Mouse (Mus musculus) monocyte, adult 5-6 weeks (primary cell): Measurements from ENCODE around the gene Gm3182. TPM values are rescaled to one million over a fixed set of nuclear protein-coding genes. Genes with fewer than 3 reads are reported as not detected.
"Not testable (repeated sequence)": the region's sequence is repeated elsewhere in the genome, so short reads cannot be mapped to it uniquely, and the experiment has no call there.

Experiments
- ATAC-seq: fragments of 153-309, 156-312 bp; replicated peaks from 2 replicates; pipeline ENCODE4 v1.8.0; 2017; ENCODE audit warnings: mild to moderate bottlenecking; ENCODE audit not compliant: low TSS enrichment, insufficient number of reproducible peaks, severe bottlenecking, poor library complexity, low FRiP score
- total RNA-seq: library from RNA; stranded (forward); fragments of 200-1000, 200-491, 200-594 nt; gene quantifications from 3 replicates; pipeline ENCODE4 v1.2.3, GENCODE M21; 2017

The Gm3182 gene
- not detected in 3 replicates for total RNA-seq

DNA sequence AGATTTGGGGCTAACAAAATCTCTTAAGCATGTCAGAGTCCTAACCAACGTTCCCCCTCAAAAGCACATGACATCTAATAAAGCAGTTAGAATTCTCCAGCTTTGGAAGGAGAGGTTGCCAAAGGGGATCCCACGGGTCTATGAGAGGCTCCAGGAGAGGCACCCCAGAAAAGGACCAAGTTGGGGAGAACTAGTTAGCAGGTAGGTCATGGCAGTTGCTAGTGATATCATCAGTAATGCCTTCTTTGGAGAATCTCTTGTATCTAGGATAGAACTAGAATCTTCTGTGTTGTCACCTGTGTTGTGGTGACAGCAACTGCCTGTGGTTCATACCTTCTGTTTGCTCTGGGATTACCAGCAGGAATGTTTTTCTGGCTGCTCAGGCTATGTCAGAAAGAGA is at the start of gene Gm3182:
Gene Gm3182, plus strand, starts transcription at position 301 of the 400 bp plus-strand sequence.
- ATAC-seq: not testable (repeated sequence)

- not testable (repeated sequence) for ATAC-seq
These were observed 17.9 kb downstream of the Gm3182 start for GRCm38 (mm10) chr14:4499425-4499824.

Other genes starting within 250 kb of the Gm3182 start
- gene Gm3138, start 232.1 kb upstream of the Gm3182 start, total RNA-seq: not detected in 3 replicates
- gene Gm3149, start 164.5 kb upstream of the Gm3182 start, total RNA-seq: not detected in 3 replicates
- gene 2610042L04Rik, start 147.0 kb upstream of the Gm3182 start, total RNA-seq: not detected in 3 replicates
- gene Gm3159, start 84.2 kb upstream of the Gm3182 start, total RNA-seq: not detected in 3 replicates
- gene Gm3164, start 66.3 kb upstream of the Gm3182 start, total RNA-seq: not detected in 3 replicates
- not detected in 3 replicates for gene Gm3173, start 50.8 kb upstream of the Gm3182 start, total RNA-seq
- not detected in 3 replicates for gene Gm3047, start 73.7 kb downstream of the Gm3182 start, total RNA-seq
- gene Gm8159, start 150.6 kb downstream of the Gm3182 start, total RNA-seq: not detected in 3 replicates
- not detected in 3 replicates for gene Gm3239, start 182.4 kb downstream of the Gm3182 start, total RNA-seq
- gene Gm7876, start 227.5 kb downstream of the Gm3182 start, total RNA-seq: not detected in 3 replicates
- not detected in 3 replicates for gene Gm3252, start 245.0 kb downstream of the Gm3182 start, total RNA-seq